Mouse (Mus musculus) liver (tissue): ENCODE measurements around the gene Chst1.

ENCODE experiments used
- DNase-seq: peaks from one replicate; pipeline ENCODE4 v3.0.0-alpha.2; 2020; ENCODE audit warnings: mixed read lengths

Gene Chst1

DNA sequence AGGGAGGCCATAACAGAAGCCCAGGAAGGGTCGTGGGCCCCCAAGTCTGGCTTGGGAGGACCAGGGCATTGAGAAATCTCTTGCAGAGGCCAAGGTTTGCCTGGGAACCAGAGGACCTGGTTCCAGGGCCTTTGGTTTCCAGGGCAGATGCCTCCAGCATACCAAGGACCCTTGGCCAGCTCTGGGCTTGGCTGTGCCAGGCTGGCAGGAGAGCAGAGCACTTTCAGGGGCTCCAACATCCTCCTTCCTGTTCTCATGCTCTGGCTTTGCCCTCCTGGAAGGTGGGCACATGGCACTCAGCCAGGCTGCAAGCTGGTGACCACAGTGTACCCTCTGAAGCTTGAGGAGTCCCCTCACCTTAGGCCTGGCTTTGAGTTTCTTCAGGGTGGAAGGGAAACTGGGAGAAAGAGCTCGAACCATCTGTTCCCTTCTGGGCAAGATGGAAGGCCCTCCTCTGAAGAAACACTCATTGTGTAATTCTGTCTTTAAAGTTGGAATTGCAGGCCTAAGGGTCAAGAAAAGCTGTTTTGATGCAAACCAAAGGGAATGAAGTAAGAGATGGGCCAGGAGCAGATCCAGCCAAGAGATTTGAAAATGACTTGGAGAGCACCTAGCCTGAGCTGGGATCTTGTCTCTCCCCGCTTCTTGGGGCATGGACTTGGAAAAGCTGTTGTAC, 10.3 kb downstream of the Chst1 start:
- no peak for DNase-seq

- no peak for DNase-seq
Measured at GRCm38 (mm10) chr2:92613645-92614044, 14.1 kb downstream of the Chst1 start.

GRCm38 (mm10) chr2:92614106-92614505, 14.6 kb downstream of the Chst1 start:
- no peak for DNase-seq

DNA sequence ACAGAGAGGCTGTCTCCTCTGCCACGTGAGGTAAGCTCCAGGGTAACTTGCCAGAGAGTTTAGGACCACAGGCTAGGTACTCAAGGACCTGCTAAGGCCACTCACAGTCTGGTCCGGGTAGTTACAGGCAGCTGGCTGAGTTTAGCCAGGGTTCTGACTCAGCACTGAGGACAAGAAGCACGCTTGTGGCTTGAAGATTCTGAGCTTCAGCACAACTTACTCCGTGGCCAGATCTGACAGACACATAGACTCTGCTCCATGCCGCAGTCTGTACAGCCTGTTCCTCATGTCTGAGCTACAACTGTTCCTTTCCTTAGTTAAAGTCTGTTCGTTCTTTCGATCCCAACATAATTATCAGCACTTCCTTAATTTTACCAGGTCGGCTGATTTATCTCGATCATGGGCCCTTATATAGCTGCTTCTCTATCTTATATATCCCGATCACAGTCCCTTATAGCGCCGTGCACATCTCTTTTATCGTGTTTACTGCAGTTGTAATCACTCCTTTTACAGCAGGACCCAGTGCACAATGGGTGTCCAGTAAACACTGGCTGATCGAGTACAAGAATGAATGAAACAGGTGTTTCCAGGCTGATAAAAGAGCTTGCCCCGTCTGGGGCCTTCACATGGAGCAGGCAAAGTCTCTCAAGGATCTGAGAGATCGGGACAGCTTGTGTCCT, 17.7 kb downstream of the Chst1 start:
- no peak for DNase-seq

GRCm38 (mm10) chr2:92618016-92618415, 18.5 kb downstream of the Chst1 start:
- DNase-seq, result no peak

GRCm38 (mm10) chr2:92627633-92628032, 28.1 kb downstream of the Chst1 start:
- no peak for DNase-seq

DNA sequence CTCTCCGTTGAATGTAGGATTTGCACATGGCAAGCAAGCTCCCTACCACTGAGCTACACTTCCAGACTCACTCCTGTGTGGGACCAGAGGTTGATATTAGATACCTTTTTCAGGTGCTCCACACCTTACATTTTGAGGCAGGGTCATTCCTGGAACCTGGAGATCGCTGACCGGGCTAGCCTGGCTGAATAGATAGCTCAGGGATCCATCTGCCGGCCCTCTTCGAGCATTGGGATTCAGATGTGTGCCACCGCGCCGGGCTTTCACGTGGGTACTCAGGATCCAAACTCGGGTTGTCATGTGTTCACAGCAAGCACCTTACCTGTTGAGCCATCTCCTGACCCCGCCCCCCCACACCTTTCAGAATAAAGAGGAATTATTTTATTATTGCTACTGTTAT, 31.3 kb downstream of the Chst1 start:
- DNase-seq, result no peak

GRCm38 (mm10) chr2:92632027-92632426, 32.5 kb downstream of the Chst1 start:
- DNase-seq, result no peak

GRCm38 (mm10) chr2:92640555-92640954, 41.0 kb downstream of the Chst1 start:
- DNase-seq, result peak; percentile 78

GRCm38 (mm10) chr2:92645282-92646037, 46.0 kb downstream of the Chst1 start:
- peak; percentile 36 for DNase-seq

- peak; percentile 59 for DNase-seq
Measured at GRCm38 (mm10) chr2:92649154-92649801, 49.8 kb downstream of the Chst1 start.

DNA sequence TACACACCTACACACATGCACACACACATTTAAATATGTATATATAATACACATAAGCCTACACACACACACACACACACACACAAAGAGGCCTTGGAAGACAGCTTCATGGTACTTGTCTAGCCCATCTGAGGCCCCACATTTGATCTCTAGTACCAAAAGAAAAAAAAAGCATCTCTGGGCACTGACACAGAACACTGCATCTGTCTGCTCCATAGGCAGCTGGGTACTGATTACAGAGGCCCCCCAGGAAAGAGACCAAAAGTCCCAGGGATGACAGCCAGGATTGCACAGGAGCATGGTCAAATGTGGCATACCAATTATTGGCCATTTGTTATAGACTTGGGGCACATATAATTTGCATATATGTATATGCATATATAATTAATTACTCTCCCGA, 50.9 kb downstream of the Chst1 start:
- DNase-seq, result no peak

GRCm38 (mm10) chr2:92651294-92651816, 51.8 kb downstream of the Chst1 start:
- no peak for DNase-seq

DNA sequence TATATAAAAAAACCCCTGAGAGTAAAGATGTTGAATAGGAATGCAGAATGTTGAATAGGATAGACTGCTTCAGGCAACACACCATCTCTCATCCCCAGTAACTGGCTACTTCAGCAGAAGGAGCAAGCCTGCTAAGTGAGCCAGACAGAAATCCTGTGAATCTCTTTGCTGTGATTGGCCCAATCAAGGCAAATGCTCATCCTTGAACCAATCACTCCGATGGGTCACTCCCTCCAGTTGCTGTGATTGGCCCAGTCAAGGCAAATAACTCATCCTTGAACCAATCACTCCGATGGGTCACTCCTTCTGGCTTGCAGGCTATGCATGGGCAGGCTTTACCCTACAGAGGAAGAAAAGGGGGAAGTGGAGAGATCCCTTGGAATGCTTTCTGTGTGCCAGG, 57.7 kb downstream of the Chst1 start:
- DNase-seq, result no peak

DNA sequence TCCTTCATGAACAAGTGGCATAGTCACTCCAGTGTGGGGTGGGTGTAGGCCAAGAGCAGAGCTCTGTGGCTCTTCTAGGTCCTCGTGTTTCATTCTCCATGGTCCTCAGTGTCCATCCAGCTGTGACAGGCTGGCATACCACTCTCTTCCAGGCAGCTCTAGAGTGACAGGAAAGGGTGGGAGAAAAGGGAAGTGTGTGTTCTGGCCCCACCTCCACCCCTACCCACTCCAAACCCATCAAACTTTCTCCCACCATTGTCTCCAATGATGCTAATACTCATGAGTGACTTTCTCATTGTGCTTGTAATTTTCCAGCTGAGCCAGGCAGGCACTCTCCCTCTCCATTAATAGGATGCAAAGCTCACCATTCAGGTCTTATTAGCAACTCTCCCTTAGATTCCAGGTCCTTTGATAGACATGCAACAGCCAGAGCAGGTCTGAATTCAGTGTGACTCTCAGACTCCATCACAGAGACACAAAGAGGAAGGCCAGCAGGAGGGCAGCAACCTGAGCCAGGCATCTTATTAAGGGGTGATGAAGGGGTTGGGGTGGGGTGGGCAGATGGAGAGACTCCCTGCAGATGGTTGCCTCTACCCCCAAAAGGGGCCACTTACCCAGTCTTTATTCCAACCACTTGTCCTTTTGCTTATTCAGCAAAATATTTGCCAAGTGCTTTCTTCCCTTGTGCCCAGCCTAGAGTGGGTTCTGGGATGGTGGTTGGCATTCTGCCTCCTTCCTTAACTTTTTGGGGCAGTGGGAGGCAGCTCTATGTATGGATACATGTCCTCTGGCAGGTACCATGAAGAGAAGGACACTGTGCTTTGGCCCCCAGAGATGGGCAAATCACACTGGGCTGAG, 59.0 kb downstream of the Chst1 start:
- DNase-seq, result no peak

DNA sequence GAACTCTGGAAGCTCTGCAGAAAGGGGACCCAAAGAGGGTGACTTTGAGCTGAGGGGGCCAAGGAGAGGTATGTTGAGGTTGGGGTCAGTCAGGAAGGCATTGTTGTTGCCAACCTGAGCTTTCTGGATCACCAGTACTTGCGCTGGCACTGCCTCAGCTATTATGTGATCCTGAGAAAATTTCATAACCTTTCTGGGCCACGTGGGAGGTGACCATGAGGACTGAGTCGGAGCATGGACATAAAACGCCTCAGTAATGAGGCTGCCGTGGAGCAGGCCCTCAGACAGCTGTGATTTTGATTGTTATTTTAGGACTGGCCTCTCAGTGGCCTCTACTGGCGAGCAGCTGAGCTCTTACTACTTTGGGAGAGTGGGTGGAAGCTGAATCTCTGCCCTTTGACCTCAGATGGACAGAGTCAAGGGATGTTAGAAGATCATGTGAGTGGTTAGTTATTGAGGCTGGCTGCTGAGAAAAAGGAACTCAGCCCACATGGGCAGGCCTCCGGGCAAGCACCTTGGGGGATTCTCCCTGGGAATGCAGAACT, 60.1 kb downstream of the Chst1 start:
- DNase-seq, result no peak

DNA sequence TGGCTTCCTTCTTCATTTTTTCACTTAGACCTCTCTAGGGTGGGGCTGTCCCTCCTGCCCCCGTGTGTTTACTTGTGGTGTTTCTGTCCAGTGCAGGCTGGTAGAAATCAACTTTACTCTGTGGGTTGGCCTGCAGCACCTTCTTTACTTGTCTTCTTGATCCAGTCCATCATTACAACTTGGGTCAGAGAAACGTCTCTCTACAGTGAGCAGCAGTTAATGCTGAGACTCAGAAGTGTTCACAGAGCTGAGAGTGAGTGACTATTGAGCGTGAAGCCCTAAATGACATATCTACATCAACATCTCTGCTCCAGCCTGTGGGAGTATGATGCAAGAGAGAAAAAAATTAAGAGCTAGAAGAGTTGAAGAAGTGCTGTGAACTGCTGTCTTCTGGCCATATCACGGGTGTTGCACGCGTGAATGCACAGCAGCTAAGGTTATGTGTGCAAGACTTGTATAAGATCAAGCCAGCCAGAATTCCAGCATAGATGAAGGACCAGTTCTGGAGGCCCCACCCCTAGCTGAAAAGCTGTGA, 63.1 kb downstream of the Chst1 start:
- DNase-seq, result no peak
